Mouse (Mus musculus): Measurements from ENCODE around the gene Cox20. TPM values are rescaled to one million over a fixed set of nuclear protein-coding genes. Genes with fewer than 3 reads are reported as not detected.

The Cox20 gene
- polyA plus RNA-seq, 1 experiment from 2014 or later, result 129 TPM

- ATAC-seq, result no peak
- WGBS, result 87% methylated on average over 1 of the region's 1 CpGs
- Histone ChIP-seq H3K4me3 (replicated peaks; ENCODE audit: low read length) (no peak overlapping the region), H3K9ac (replicated peaks; ENCODE audit: low read depth, low read length) (no peak overlapping the region), H3K27ac (ENCODE audit: low read length) (no peak overlapping the region), H3K27me3 (replicated peaks; ENCODE audit: control insufficient read depth, insufficient read depth, low read length) (no peaks in the 10 kb centered on the region), H3K4me1 (replicated peaks; ENCODE audit: control insufficient read depth, insufficient read depth, low read length) (0 out of 2 replicates have a peak, but pooled peaks cover 3% of the 10 kb centered on the region), H3K36me3 (ENCODE audit: control insufficient read depth, insufficient read depth) (peaks cover 43% of the 10 kb centered on the region), H3K9me3 (ENCODE audit: control insufficient read depth, low read length) (no peaks in the 10 kb centered on the region), H3K4me2 (ENCODE audit: low read length) (no peak overlapping the region)
Measured at GRCm38 (mm10) chr1:178326950-178327349, 8.0 kb downstream of the Cox20 start.

- no peak for ATAC-seq
- Histone ChIP-seq H3K36me3 (ENCODE audit: control insufficient read depth, insufficient read depth) (peaks cover 45% of the 10 kb centered on the region), H3K9ac (replicated peaks; ENCODE audit: low read depth, low read length) (no peak overlapping the region), H3K4me3 (replicated peaks; ENCODE audit: low read length) (no peak overlapping the region), H3K4me1 (replicated peaks; ENCODE audit: control insufficient read depth, insufficient read depth, low read length) (peaks cover 13% of the 10 kb centered on the region), H3K27me3 (replicated peaks; ENCODE audit: control insufficient read depth, insufficient read depth, low read length) (no peaks in the 10 kb centered on the region), H3K4me2 (ENCODE audit: low read length) (no peak overlapping the region), H3K9me3 (ENCODE audit: control insufficient read depth, low read length) (no peaks in the 10 kb centered on the region), H3K27ac (ENCODE audit: low read length) (no peak overlapping the region)
- 79% methylated on average over 5 of the region's 5 CpGs for WGBS
Measured at GRCm38 (mm10) chr1:178329017-178329416, 10.1 kb downstream of the Cox20 start.

GRCm38 (mm10) chr1:178329946-178330345 is 11.0 kb downstream of the Cox20 start:
- H3K27me3 ChIP-seq (replicated peaks; ENCODE audit: control insufficient read depth, insufficient read depth, low read length), result no peaks in the 10 kb centered on the region
- no peaks in the 10 kb centered on the region for H3K9me3 ChIP-seq (ENCODE audit: control insufficient read depth, low read length)
- 67% methylated on average over 6 of the region's 6 CpGs for WGBS
- no peak overlapping the region for H3K4me3 ChIP-seq (replicated peaks; ENCODE audit: low read length)
- no peak overlapping the region for H3K27ac ChIP-seq (ENCODE audit: low read length)
- peaks cover 50% of the 10 kb centered on the region for H3K36me3 ChIP-seq (ENCODE audit: control insufficient read depth, insufficient read depth)
- no peak overlapping the region for H3K9ac ChIP-seq (replicated peaks; ENCODE audit: low read depth, low read length)
- H3K4me2 ChIP-seq (ENCODE audit: low read length), result no peak overlapping the region
- no peak for ATAC-seq
- peaks cover 19% of the 10 kb centered on the region for H3K4me1 ChIP-seq (replicated peaks; ENCODE audit: control insufficient read depth, insufficient read depth, low read length)

GRCm38 (mm10) chr1:178335860-178336261 is 16.9 kb downstream of the Cox20 start:
- Histone ChIP-seq H3K4me3 (replicated peaks; ENCODE audit: low read length) (peak overlapping the region; percentile 62), H3K4me2 (ENCODE audit: low read length) (peak overlapping the region; percentile 94), H3K4me1 (replicated peaks; ENCODE audit: control insufficient read depth, insufficient read depth, low read length) (peaks cover 23% of the 10 kb centered on the region), H3K36me3 (ENCODE audit: control insufficient read depth, insufficient read depth) (peaks cover 30% of the 10 kb centered on the region), H3K27ac (ENCODE audit: low read length) (peak overlapping the region; percentile 2; the same call in 1 of the 2 replicates), H3K27me3 (replicated peaks; ENCODE audit: control insufficient read depth, insufficient read depth, low read length) (no peaks in the 10 kb centered on the region), H3K9ac (replicated peaks; ENCODE audit: low read depth, low read length) (peak overlapping the region; percentile 100), H3K9me3 (ENCODE audit: control insufficient read depth, low read length) (no peaks in the 10 kb centered on the region)
- 0% methylated on average over 16 of the region's 16 CpGs for WGBS
- no peak for ATAC-seq

GRCm38 (mm10) chr1:178336289-178336775 is 17.4 kb downstream of the Cox20 start:
- no peaks in the 10 kb centered on the region for H3K9me3 ChIP-seq (ENCODE audit: control insufficient read depth, low read length)
- H3K4me2 ChIP-seq (ENCODE audit: low read length), result peak overlapping the region; percentile 94
- under 1% methylated on average over 45 of the region's 53 CpGs for WGBS
- ATAC-seq, result peak; percentile 91
- H3K27me3 ChIP-seq (replicated peaks; ENCODE audit: control insufficient read depth, insufficient read depth, low read length), result no peaks in the 10 kb centered on the region
- peak overlapping the region; percentile 62 for H3K4me3 ChIP-seq (replicated peaks; ENCODE audit: low read length)
- peak overlapping the region; percentile 100 for H3K9ac ChIP-seq (replicated peaks; ENCODE audit: low read depth, low read length)
- peaks cover 25% of the 10 kb centered on the region for H3K36me3 ChIP-seq (ENCODE audit: control insufficient read depth, insufficient read depth)
- peak overlapping the region; percentile 99 for H3K27ac ChIP-seq (ENCODE audit: low read length)
- peaks cover 23% of the 10 kb centered on the region for H3K4me1 ChIP-seq (replicated peaks; ENCODE audit: control insufficient read depth, insufficient read depth, low read length)

GRCm38 (mm10) chr1:178336777-178337481 is 18.0 kb downstream of the Cox20 start:
- Histone ChIP-seq H3K36me3 (ENCODE audit: control insufficient read depth, insufficient read depth) (peaks cover 21% of the 10 kb centered on the region), H3K4me3 (replicated peaks; ENCODE audit: low read length) (peak overlapping the region; percentile 62), H3K4me2 (ENCODE audit: low read length) (no peak overlapping the region), H3K4me1 (replicated peaks; ENCODE audit: control insufficient read depth, insufficient read depth, low read length) (peaks cover 23% of the 10 kb centered on the region), H3K9ac (replicated peaks; ENCODE audit: low read depth, low read length) (peak overlapping the region; percentile 100), H3K27me3 (replicated peaks; ENCODE audit: control insufficient read depth, insufficient read depth, low read length) (no peaks in the 10 kb centered on the region), H3K9me3 (ENCODE audit: control insufficient read depth, low read length) (no peaks in the 10 kb centered on the region), H3K27ac (ENCODE audit: low read length) (peak overlapping the region; percentile 99)
- WGBS, result under 1% methylated on average over 76 of the region's 89 CpGs
- peak; percentile 41 for ATAC-seq

- no peaks in the 10 kb centered on the region for H3K9me3 ChIP-seq (ENCODE audit: control insufficient read depth, low read length)
- peak within 1 kb of the TSS; percentile 62 for H3K4me3 ChIP-seq (replicated peaks; ENCODE audit: low read length)
- peaks cover 13% of the 10 kb centered on the region for H3K36me3 ChIP-seq (ENCODE audit: control insufficient read depth, insufficient read depth)
- H3K4me1 ChIP-seq (replicated peaks; ENCODE audit: control insufficient read depth, insufficient read depth, low read length), result peaks cover 20% of the 10 kb centered on the region
- H3K27me3 ChIP-seq (replicated peaks; ENCODE audit: control insufficient read depth, insufficient read depth, low read length), result no peaks in the 10 kb centered on the region
- H3K4me2 ChIP-seq (ENCODE audit: low read length), result peak within 1 kb of the TSS; percentile 58
- peak; percentile 86 for ATAC-seq
- H3K27ac ChIP-seq (ENCODE audit: low read length), result peak within 1 kb of the TSS; percentile 99
- peak within 1 kb of the TSS; percentile 100 for H3K9ac ChIP-seq (replicated peaks; ENCODE audit: low read depth, low read length)
- WGBS, result under 1% methylated on average over 60 of the region's 73 CpGs
Measured at GRCm38 (mm10) chr1:178337551-178338317, 18.8 kb downstream of the Cox20 start, which contains the start of gene Hnrnpu. Hnrnpu (minus strand) TSS chr1:178337797.

GRCm38 (mm10) chr1:178338318-178338641 is 19.4 kb downstream of the Cox20 start:
- Histone ChIP-seq H3K27me3 (replicated peaks; ENCODE audit: control insufficient read depth, insufficient read depth, low read length) (no peaks in the 10 kb centered on the region), H3K4me1 (replicated peaks; ENCODE audit: control insufficient read depth, insufficient read depth, low read length) (peaks cover 17% of the 10 kb centered on the region), H3K27ac (ENCODE audit: low read length) (peak overlapping the region; percentile 99), H3K4me3 (replicated peaks; ENCODE audit: low read length) (peak overlapping the region; percentile 62), H3K4me2 (ENCODE audit: low read length) (peak overlapping the region; percentile 58), H3K36me3 (ENCODE audit: control insufficient read depth, insufficient read depth) (peaks cover 8% of the 10 kb centered on the region), H3K9me3 (ENCODE audit: control insufficient read depth, low read length) (no peaks in the 10 kb centered on the region), H3K9ac (replicated peaks; ENCODE audit: low read depth, low read length) (peak overlapping the region; percentile 100)
- WGBS, result 1% methylated on average over 6 of the region's 6 CpGs
- ATAC-seq, result no peak

- Histone ChIP-seq H3K27ac (ENCODE audit: low read length) (no peak overlapping the region), H3K36me3 (ENCODE audit: control insufficient read depth, insufficient read depth) (no peaks in the 10 kb centered on the region), H3K4me2 (ENCODE audit: low read length) (no peak overlapping the region), H3K4me1 (replicated peaks; ENCODE audit: control insufficient read depth, insufficient read depth, low read length) (peaks cover 4% of the 10 kb centered on the region), H3K9ac (replicated peaks; ENCODE audit: low read depth, low read length) (no peak overlapping the region), H3K4me3 (replicated peaks; ENCODE audit: low read length) (no peak overlapping the region), H3K27me3 (replicated peaks; ENCODE audit: control insufficient read depth, insufficient read depth, low read length) (no peaks in the 10 kb centered on the region), H3K9me3 (ENCODE audit: control insufficient read depth, low read length) (no peaks in the 10 kb centered on the region)
- no peak for ATAC-seq
- 90% methylated on average over 2 of the region's 2 CpGs for WGBS
Measured at GRCm38 (mm10) chr1:178340213-178340612, 21.3 kb downstream of the Cox20 start.
